ENCODE assay signal across 8 mouse cellular contexts in the genomic region with DNA sequence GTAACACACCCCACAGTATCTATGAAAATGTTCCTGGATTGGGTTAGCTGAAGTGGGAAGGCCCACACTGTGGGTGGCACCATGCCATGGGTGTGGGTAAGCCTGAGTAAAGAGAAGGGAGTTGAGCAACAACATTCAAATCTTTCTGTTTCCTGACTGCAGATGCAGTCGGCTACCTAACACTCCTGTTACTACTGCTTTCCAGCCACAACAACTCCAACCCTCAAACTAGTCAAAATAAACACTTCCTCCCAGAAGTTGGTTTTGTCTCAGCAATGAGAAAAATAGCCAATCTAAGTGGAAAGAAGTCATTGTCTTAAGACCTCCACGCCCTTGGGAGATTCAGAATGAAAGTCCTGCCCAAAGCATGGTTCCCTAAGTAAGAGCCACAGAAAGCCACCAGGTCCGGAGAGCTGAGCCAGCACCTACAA. TPM values are rescaled to one million over a fixed set of nuclear protein-coding genes. Genes with fewer than 3 reads are reported as not detected.
A peak's percentile ranks its signal among the peaks of the same experiment; 100 is the strongest.
DNase-seq lines count a peak whose midpoint lies in the region; TF ChIP-seq lines count a peak whose summit lies in the region.
"Had no signal": no experiment of that assay in that cellular context is flagged by ENCODE, and none has a peak within 500 bp of the region (broad histone marks: within the 10 kb centered on the region; RNA-seq: fewer than 3 reads in every experiment).

No protein-coding gene starts in this region.

- H3K4me1 ChIP-seq in CH12.LX (ENCODE audit: control insufficient read depth in 1 of 2, insufficient read depth in 2 of 2), result peaks cover 18 to 66% of the 10 kb centered on the region in 2 experiments

- H3K4me3 ChIP-seq in CH12.LX (replicated peaks in 1 of 3; ENCODE audit: low read depth in 2 of 3, low read length in 2 of 3, poor library complexity in 1 of 3), result no peak overlapping the region
- H3K4me3 ChIP-seq: neural tube, embryonic 13.5 days had no signal

- TF ChIP-seq EP300 in CH12.LX (IDR thresholded peaks at IDR 0.05; ENCODE audit: low read length), result peak; percentile 81

- H3K27ac ChIP-seq in CH12.LX (ENCODE audit: insufficient read depth, low read depth), result no peak overlapping the region
- H3K27ac ChIP-seq: neural tube, embryonic 13.5 days had no signal

- peaks cover 0 to 62% of the 10 kb centered on the region in 2 experiments for H3K36me3 ChIP-seq in CH12.LX (replicated peaks in 1 of 2; ENCODE audit: control insufficient read depth in 1 of 2, insufficient read depth in 1 of 2, low read length in 1 of 2)

- peaks cover 7% of the 10 kb centered on the region for H3K9me3 ChIP-seq in CH12.LX (replicated peaks; ENCODE audit: low read length)
- H3K9me3 ChIP-seq: neural tube, embryonic 13.5 days had no signal

- dilution Hi-C loops in CH12.LX (cut with MboI; ENCODE audit: extremely low pct_ligation_motif_present, extremely low pct_unique_long_range_greater_than_20kb, low sequenced_read_pairs), result no loop called here

- no peak for TF ChIP-seq CTCF in CH12.LX (conservative IDR thresholded peaks at IDR 0.05 in 1 of 2, IDR thresholded peaks at IDR 0.05 in 1 of 2; ENCODE audit: low read depth in 2 of 2, low read length in 2 of 2)

- in situ Hi-C loops in CH12.LX (cut with MboI; ENCODE audit: low pct_ligation_motif_present, low pct_unique_long_range_greater_than_20kb, low sequenced_read_pairs), result no loop called here

- H3K9ac ChIP-seq in CH12.LX (ENCODE audit: insufficient read depth, low read depth), result no peak overlapping the region
- H3K9ac ChIP-seq: neural tube, embryonic 13.5 days had no signal

- TF ChIP-seq RAD21 in CH12.LX (IDR thresholded peaks at IDR 0.05; ENCODE audit: low read depth, low read length), result no peak

- TF ChIP-seq POLR2A in CH12.LX (IDR thresholded peaks at IDR 0.05; ENCODE audit: low read depth, low read length), result no peak

- DNase-seq in 416B (ENCODE audit: low read depth), result peak; percentile 87
- DNase-seq in CH12.LX (ENCODE audit: extremely low read depth), result peak; percentile 84
- DNase-seq in heart, postnatal 4 days, result peak; percentile 42
- DNase-seq in lung, postnatal 10 days, result peak; percentile 68
- no peak for DNase-seq in spleen, postnatal 14 days (ENCODE audit: low spot score in 2 of 2)
- DNase-seq in cerebellum, adult 9-11 months, result no peak
- DNase-seq in retina, postnatal 1 day, result no peak

- no peaks in the 10 kb centered on the region for H3K27me3 ChIP-seq in CH12.LX (replicated peaks)
- H3K27me3 ChIP-seq: neural tube, embryonic 13.5 days had no signal

- no peaks in the 10 kb centered on the region; the same call in 1 of the 2 replicates for H3K79me2 ChIP-seq in CH12.LX (replicated peaks; ENCODE audit: control insufficient read depth, extremely low read depth, insufficient read depth, poor library complexity, severe bottlenecking)

- no peak overlapping the region for H3K4me2 ChIP-seq in CH12.LX (ENCODE audit: insufficient read depth, low read depth, poor library complexity, severe bottlenecking)
- H3K4me2 ChIP-seq: neural tube, embryonic 13.5 days had no signal

TF ChIP-seq in CH12.LX, 34 proteins besides CTCF, POLR2A, EP300 and RAD21:
- TF ChIP-seq SIN3A (IDR thresholded peaks at IDR 0.05; ENCODE audit: low read length) (peak; percentile 53; the same call in 1 of the 2 replicates), POLR2AphosphoS2 (IDR thresholded peaks at IDR 0.05; ENCODE audit: low read depth, low read length) (no peak), ETS1 (conservative IDR thresholded peaks at IDR 0.05; ENCODE audit: low read depth, low read length) (peak; percentile 64), JUND (conservative IDR thresholded peaks at IDR 0.05; ENCODE audit: low read depth, low read length) (peak; percentile 65), ZNF384 (IDR thresholded peaks at IDR 0.05; ENCODE audit: low read depth, low read length) (no peak), MAFK (IDR thresholded peaks at IDR 0.05; ENCODE audit: insufficient replicate concordance, low read length) (peak; percentile 72), ELF1 (IDR thresholded peaks at IDR 0.05; ENCODE audit: low read depth, low read length) (peak; percentile 17; the same call in 1 of the 2 replicates), JUN (IDR thresholded peaks at IDR 0.05; ENCODE audit: insufficient read depth, low read depth, low read length) (peak; percentile 20; the same call in 1 of the 2 replicates), IRF4 (IDR thresholded peaks at IDR 0.05; ENCODE audit: low read depth, low read length) (peak; percentile 89), MEF2A (IDR thresholded peaks at IDR 0.05; ENCODE audit: borderline replicate concordance, low read depth, low read length) (peak; percentile 80), SMC3 (IDR thresholded peaks at IDR 0.05; ENCODE audit: low read depth, low read length) (no peak), MXI1 (IDR thresholded peaks at IDR 0.05; ENCODE audit: low read depth, low read length) (peak; percentile 40; the same call in 1 of the 2 replicates), MYC (IDR thresholded peaks at IDR 0.05; ENCODE audit: low read depth, low read length) (peak; percentile 77)

RNA-seq across cellular contexts. Expression of gene Pfkfb3, which starts 57.3 kb away (rescaled TPM):
- total RNA-seq in CH12.LX (2012; rRNA removed) (6.5 and 7.6 TPM in 2 replicates), CH12.LX (2014; rRNA removed) (4.9 and 6.7 TPM in 2 replicates)
- 17.2 and 18.3 TPM in 2 replicates for polyA plus RNA-seq in CH12.LX (2012; ENCODE audit: insufficient read length, low read depth)
- total RNA-seq in heart, postnatal 4 days (2021), result 10 to 100 TPM; 11.8 to 12.7 TPM

Comparison
In these comparisons a context has a peak if more than half of its experiments do, and no peak if none do; other contexts are left out.
1. DNase-seq: peak in 416B (single experiment), CH12.LX (single experiment), heart, postnatal 4 days (single experiment) and lung, postnatal 10 days (single experiment); none in spleen, postnatal 14 days (0 of 2), cerebellum, adult 9-11 months (single experiment) and retina, postnatal 1 day (single experiment).